Mouse (Mus musculus): ENCODE data around the gene Zbtb34. TPM values are rescaled to one million over a fixed set of nuclear protein-coding genes. Genes with fewer than 3 reads are reported as not detected.

Zbtb34 gene
- polyA plus RNA-seq, 1 experiment from 2014 or later = 1.1 TPM

GRCm38 (mm10) chr2:33440893-33441292 lies 9.8 kb upstream of the Zbtb34 start:
- DNase-seq (no peak), ATAC-seq (no peak)
- H3K4me2 ChIP-seq (ENCODE audit: low read depth, low read length) = no peak overlapping the region
- no peak overlapping the region for H3K9ac ChIP-seq (replicated peaks)
- 33% methylated on average over 4 of the region's 4 CpGs for WGBS (ENCODE audit: insufficient replicate concordance)
- H3K27me3 ChIP-seq (ENCODE audit: insufficient read depth, low read length) = no peaks in the 10 kb centered on the region
- H3K27ac ChIP-seq (ENCODE audit: low read depth) = no peak overlapping the region
- H3K4me3 ChIP-seq (ENCODE audit: low read depth, low read length) = no peak overlapping the region
- TF ChIP-seq EP300 (IDR thresholded peaks at IDR 0.05; ENCODE audit: low read depth) (no peak), CTCF (IDR thresholded peaks at IDR 0.05; ENCODE audit: low read depth) (no peak)
- H3K9me3 ChIP-seq (ENCODE audit: low read length) = no peaks in the 10 kb centered on the region
- peaks cover 3% of the 10 kb centered on the region; the same call in 1 of the 2 replicates for H3K4me1 ChIP-seq (ENCODE audit: insufficient read depth)
- no peaks in the 10 kb centered on the region for H3K36me3 ChIP-seq (replicated peaks; ENCODE audit: insufficient read depth, low read length)

GRCm38 (mm10) chr2:33439980-33440670 lies 9.0 kb upstream of the Zbtb34 start:
- ATAC-seq (no peak), DNase-seq (no peak)
- Histone ChIP-seq H3K4me3 (ENCODE audit: low read depth, low read length) (no peak overlapping the region), H3K36me3 (replicated peaks; ENCODE audit: insufficient read depth, low read length) (no peaks in the 10 kb centered on the region), H3K9ac (replicated peaks) (no peak overlapping the region), H3K27ac (ENCODE audit: low read depth) (no peak overlapping the region), H3K27me3 (ENCODE audit: insufficient read depth, low read length) (no peaks in the 10 kb centered on the region), H3K4me1 (ENCODE audit: insufficient read depth) (peaks cover 6% of the 10 kb centered on the region; the same call in 1 of the 2 replicates), H3K4me2 (ENCODE audit: low read depth, low read length) (no peak overlapping the region), H3K9me3 (ENCODE audit: low read length) (no peaks in the 10 kb centered on the region)
- TF ChIP-seq CTCF (IDR thresholded peaks at IDR 0.05; ENCODE audit: low read depth) = no peak
- WGBS (ENCODE audit: insufficient replicate concordance) = 33% methylated on average over 9 of the region's 9 CpGs

GRCm38 (mm10) chr2:33439471-33439881 lies 8.4 kb upstream of the Zbtb34 start:
- no peaks in the 10 kb centered on the region for H3K36me3 ChIP-seq (replicated peaks; ENCODE audit: insufficient read depth, low read length)
- H3K27ac ChIP-seq (ENCODE audit: low read depth) = no peak overlapping the region
- H3K27me3 ChIP-seq (ENCODE audit: insufficient read depth, low read length) = no peaks in the 10 kb centered on the region
- no peak for ATAC-seq
- 27% methylated on average over 8 of the region's 8 CpGs for WGBS (ENCODE audit: insufficient replicate concordance)
- H3K4me2 ChIP-seq (ENCODE audit: low read depth, low read length) = no peak overlapping the region
- H3K9me3 ChIP-seq (ENCODE audit: low read length) = no peaks in the 10 kb centered on the region
- H3K9ac ChIP-seq (replicated peaks) = no peak overlapping the region
- no peak for DNase-seq
- TF ChIP-seq EP300 (IDR thresholded peaks at IDR 0.05; ENCODE audit: low read depth) (no peak), CTCF (IDR thresholded peaks at IDR 0.05; ENCODE audit: low read depth) (no peak)
- H3K4me1 ChIP-seq (ENCODE audit: insufficient read depth) = peaks cover 6% of the 10 kb centered on the region; the same call in 1 of the 2 replicates
- H3K4me3 ChIP-seq (ENCODE audit: low read depth, low read length) = no peak overlapping the region

- H3K9me3 ChIP-seq (ENCODE audit: low read length) = no peaks in the 10 kb centered on the region
- DNase-seq (no peak), ATAC-seq (no peak)
- no peaks in the 10 kb centered on the region for H3K36me3 ChIP-seq (replicated peaks; ENCODE audit: insufficient read depth, low read length)
- no peak overlapping the region for H3K4me3 ChIP-seq (ENCODE audit: low read depth, low read length)
- TF ChIP-seq EP300 (IDR thresholded peaks at IDR 0.05; ENCODE audit: low read depth) (no peak), CTCF (IDR thresholded peaks at IDR 0.05; ENCODE audit: low read depth) (no peak)
- H3K9ac ChIP-seq (replicated peaks) = no peak overlapping the region
- no peaks in the 10 kb centered on the region for H3K27me3 ChIP-seq (ENCODE audit: insufficient read depth, low read length)
- peaks cover 6% of the 10 kb centered on the region; the same call in 1 of the 2 replicates for H3K4me1 ChIP-seq (ENCODE audit: insufficient read depth)
- H3K27ac ChIP-seq (ENCODE audit: low read depth) = no peak overlapping the region
- WGBS (ENCODE audit: insufficient replicate concordance) = 57% methylated on average over 2 of the region's 2 CpGs
- H3K4me2 ChIP-seq (ENCODE audit: low read depth, low read length) = no peak overlapping the region
These were observed 7.3 kb upstream of the Zbtb34 start for GRCm38 (mm10) chr2:33438377-33438776.

- no peak overlapping the region for H3K27ac ChIP-seq (ENCODE audit: low read depth)
- no peak for DNase-seq
- TF ChIP-seq CTCF (IDR thresholded peaks at IDR 0.05; ENCODE audit: low read depth) (no peak), EP300 (IDR thresholded peaks at IDR 0.05; ENCODE audit: low read depth) (no peak)
- H3K27me3 ChIP-seq (ENCODE audit: insufficient read depth, low read length) = no peaks in the 10 kb centered on the region
- WGBS (ENCODE audit: insufficient replicate concordance) = 70% methylated on average over 11 of the region's 11 CpGs
- ATAC-seq = no peak
- H3K36me3 ChIP-seq (replicated peaks; ENCODE audit: insufficient read depth, low read length) = no peaks in the 10 kb centered on the region
- no peak overlapping the region for H3K4me3 ChIP-seq (ENCODE audit: low read depth, low read length)
- no peaks in the 10 kb centered on the region for H3K9me3 ChIP-seq (ENCODE audit: low read length)
- no peak overlapping the region for H3K4me2 ChIP-seq (ENCODE audit: low read depth, low read length)
- H3K9ac ChIP-seq (replicated peaks) = no peak overlapping the region
- H3K4me1 ChIP-seq (ENCODE audit: insufficient read depth) = peaks cover 6% of the 10 kb centered on the region; the same call in 1 of the 2 replicates
These were observed 6.1 kb upstream of the Zbtb34 start for GRCm38 (mm10) chr2:33437184-33437583.

- H3K27ac ChIP-seq (ENCODE audit: low read depth) = no peak overlapping the region
- no peak for ATAC-seq
- peak overlapping the region; percentile 56 for H3K4me2 ChIP-seq (ENCODE audit: low read depth, low read length)
- 6% methylated on average over 16 of the region's 16 CpGs for WGBS (ENCODE audit: insufficient replicate concordance)
- H3K9ac ChIP-seq (replicated peaks) = no peak overlapping the region
- DNase-seq = no peak
- H3K27me3 ChIP-seq (ENCODE audit: insufficient read depth, low read length) = no peaks in the 10 kb centered on the region
- H3K4me3 ChIP-seq (ENCODE audit: low read depth, low read length) = no peak overlapping the region
- no peaks in the 10 kb centered on the region for H3K9me3 ChIP-seq (ENCODE audit: low read length)
- TF ChIP-seq EP300 (IDR thresholded peaks at IDR 0.05; ENCODE audit: low read depth) (no peak), CTCF (IDR thresholded peaks at IDR 0.05; ENCODE audit: low read depth) (no peak)
- no peaks in the 10 kb centered on the region for H3K36me3 ChIP-seq (replicated peaks; ENCODE audit: insufficient read depth, low read length)
- peaks cover 6% of the 10 kb centered on the region; the same call in 1 of the 2 replicates for H3K4me1 ChIP-seq (ENCODE audit: insufficient read depth)
These were observed 5.0 kb upstream of the Zbtb34 start for GRCm38 (mm10) chr2:33436035-33436580.

Data from liver, postnatal 0 days (tissue).